Mouse (Mus musculus): ENCODE data around the gene Trpm7. TPM values are rescaled to one million over a fixed set of nuclear protein-coding genes. Genes with fewer than 3 reads are reported as not detected.
A peak's percentile ranks its signal among the peaks of the same experiment; 100 is the strongest.

The Trpm7 gene
- polyA plus RNA-seq (2012; rRNA removed): 27.6 and 28.9 TPM in 2 replicates

DNA sequence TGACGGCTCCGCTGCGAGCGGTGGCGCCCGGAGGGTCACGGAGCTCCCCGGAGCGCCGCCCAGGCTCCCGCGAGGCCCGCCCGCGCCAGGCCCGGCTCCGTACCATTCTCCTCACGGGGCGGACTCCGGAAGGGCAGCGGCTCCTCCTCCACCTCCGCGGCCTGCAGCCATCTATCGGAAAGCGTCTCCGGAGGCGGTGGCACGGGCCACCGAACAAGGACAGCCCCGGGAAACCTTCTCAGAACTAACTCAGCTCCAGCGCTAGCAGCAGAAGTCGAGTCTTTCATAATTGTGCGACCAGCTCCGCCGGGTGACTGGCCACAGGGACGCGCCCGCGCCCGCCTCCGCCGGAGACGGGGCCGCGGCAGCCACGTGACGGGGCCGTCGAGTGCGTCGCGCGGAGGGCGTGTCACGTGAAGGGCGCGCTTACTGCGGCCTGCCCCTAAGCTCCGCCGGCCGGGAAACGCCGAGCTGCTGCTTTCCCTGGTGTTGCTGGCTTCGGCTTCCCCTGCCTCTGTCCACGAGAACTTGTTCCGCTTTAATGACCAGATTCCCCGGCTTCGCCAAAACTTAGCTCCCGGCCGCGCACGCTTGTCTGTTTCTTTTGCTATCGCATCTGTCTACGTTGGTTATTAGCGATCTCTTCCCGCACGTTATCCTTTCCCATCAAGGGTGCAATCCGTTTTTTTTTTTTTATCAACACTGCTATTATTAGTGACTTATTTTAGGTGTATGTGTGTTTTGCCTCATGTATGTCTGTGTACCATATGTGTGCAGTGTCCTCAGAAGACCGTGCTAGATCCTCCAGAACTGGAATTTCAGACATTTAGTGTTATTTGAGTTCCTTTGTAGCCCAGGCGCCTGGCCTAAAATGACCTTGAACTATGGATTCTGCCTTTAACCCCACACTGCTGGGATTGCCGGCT is at the start of gene Trpm7:
TSS of gene Trpm7 (minus strand) at position 360 of the 926 bp plus-strand sequence.
- H3K27ac ChIP-seq (ENCODE audit: insufficient read depth, low read length): peak within 1 kb of the TSS; percentile 89
- H3K4me1 ChIP-seq (ENCODE audit: control insufficient read depth, insufficient read depth, low read length): peaks cover 2% of the 10 kb centered on the region; the same call in 1 of the 2 replicates
- WGBS: under 1% methylated on average over 81 of the region's 81 CpGs
- H3K4me3 ChIP-seq (replicated peaks; ENCODE audit: insufficient read depth, low read depth, low read length): peak within 1 kb of the TSS; percentile 95
- H3K27me3 ChIP-seq (ENCODE audit: control insufficient read depth, insufficient read depth, low read length): no peaks in the 10 kb centered on the region
- TF ChIP-seq POLR2A (IDR thresholded peaks at IDR 0.05; ENCODE audit: borderline replicate concordance, insufficient read depth, low read length): peak; percentile 89
- TF ChIP-seq CTCF (IDR thresholded peaks at IDR 0.05; ENCODE audit: borderline replicate concordance, insufficient read depth, low read depth, low read length): no peak
- DNase-seq: peak; percentile 92 to 93

DNA sequence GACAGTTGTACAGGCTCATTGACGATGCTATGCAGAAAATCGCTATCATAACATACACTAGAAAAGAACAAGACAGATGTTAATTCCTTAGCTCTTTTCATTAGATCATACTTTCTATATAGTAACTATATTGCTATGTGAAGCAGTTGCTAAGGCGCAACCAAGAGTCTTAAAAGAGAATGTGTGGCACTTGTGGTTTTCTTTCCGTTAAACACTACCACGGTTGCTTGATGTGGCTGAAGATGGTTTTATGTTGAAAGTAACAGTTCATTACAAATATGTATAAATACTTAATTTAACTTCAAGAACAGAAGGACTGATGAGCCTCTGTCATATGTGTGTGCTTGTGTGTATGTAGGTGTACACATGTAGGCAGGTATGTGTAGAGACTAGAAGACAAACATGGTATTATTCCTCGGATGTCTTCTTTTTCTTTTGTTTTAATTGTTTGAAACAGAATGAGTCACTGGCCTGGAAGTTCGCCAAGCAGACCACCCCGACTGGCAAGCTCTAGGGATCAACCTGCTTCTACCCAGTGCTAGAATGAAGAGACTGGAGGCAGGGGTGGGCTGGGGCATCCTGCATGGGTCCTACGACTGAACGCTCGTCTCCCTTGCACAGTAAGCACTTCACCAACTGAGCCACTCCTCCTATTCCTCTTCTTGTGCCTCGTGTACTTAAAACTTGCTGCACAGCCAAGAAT is 44.5 kb upstream of the Trpm7 start:
- no peak for TF ChIP-seq POLR2A (IDR thresholded peaks at IDR 0.05; ENCODE audit: borderline replicate concordance, insufficient read depth, low read length)
- TF ChIP-seq CTCF (IDR thresholded peaks at IDR 0.05; ENCODE audit: borderline replicate concordance, insufficient read depth, low read depth, low read length): no peak
- Histone ChIP-seq H3K4me1 (ENCODE audit: control insufficient read depth, insufficient read depth, low read length) (no peaks in the 10 kb centered on the region), H3K27ac (ENCODE audit: insufficient read depth, low read length) (no peak overlapping the region), H3K27me3 (ENCODE audit: control insufficient read depth, insufficient read depth, low read length) (no peaks in the 10 kb centered on the region), H3K4me3 (replicated peaks; ENCODE audit: insufficient read depth, low read depth, low read length) (no peak overlapping the region)
- no peak for DNase-seq
- WGBS: 69% methylated on average over 12 of the region's 12 CpGs

DNA sequence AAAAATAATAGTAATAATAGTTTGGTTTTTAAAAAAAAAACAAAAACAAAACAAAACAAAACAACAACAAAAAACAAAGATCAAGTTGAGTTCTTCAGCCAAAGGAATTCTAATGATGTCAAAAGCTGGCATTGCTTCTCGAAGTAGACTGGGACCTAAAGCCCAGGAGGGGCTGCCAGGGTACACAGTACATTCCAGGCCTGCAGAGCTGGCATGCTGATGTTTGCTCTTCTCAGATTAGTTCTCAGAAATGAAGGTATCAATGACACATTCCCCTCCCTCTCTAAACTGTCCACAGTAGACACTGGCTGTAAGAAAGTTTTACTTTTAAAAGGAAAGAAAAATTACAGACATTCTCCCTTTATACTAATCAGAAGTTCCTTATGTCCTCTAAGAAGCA is 40.2 kb upstream of the Trpm7 start:
- 64% methylated on average over 1 of the region's 1 CpGs for WGBS
- no peak overlapping the region for H3K27ac ChIP-seq (ENCODE audit: insufficient read depth, low read length)
- no peak for DNase-seq
- H3K4me3 ChIP-seq (replicated peaks; ENCODE audit: insufficient read depth, low read depth, low read length): no peak overlapping the region
- H3K4me1 ChIP-seq (ENCODE audit: control insufficient read depth, insufficient read depth, low read length): no peaks in the 10 kb centered on the region
- no peaks in the 10 kb centered on the region for H3K27me3 ChIP-seq (ENCODE audit: control insufficient read depth, insufficient read depth, low read length)
- TF ChIP-seq CTCF (IDR thresholded peaks at IDR 0.05; ENCODE audit: borderline replicate concordance, insufficient read depth, low read depth, low read length): no peak
- no peak for TF ChIP-seq POLR2A (IDR thresholded peaks at IDR 0.05; ENCODE audit: borderline replicate concordance, insufficient read depth, low read length)

DNA sequence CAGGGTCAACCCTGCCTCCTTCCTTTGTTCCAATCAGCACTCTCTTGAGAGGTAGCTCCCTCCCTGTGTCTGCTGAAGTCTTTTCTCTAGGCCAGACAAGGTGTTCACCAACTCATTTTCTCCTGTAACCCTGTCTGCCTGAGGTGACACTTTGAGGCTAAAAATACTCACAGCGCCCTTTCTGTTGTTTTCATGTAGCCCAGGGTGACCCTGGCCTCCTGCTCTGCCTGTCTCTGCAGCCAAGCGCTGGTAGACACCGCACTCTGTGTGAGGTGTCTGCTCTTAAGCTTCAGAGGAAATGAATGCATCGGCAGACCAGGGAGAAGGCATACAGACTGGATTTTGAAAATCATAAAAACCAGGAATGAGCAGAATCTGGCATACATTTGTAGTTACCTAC is 38.1 kb upstream of the Trpm7 start:
- H3K27ac ChIP-seq (ENCODE audit: insufficient read depth, low read length): no peak overlapping the region
- TF ChIP-seq POLR2A (IDR thresholded peaks at IDR 0.05; ENCODE audit: borderline replicate concordance, insufficient read depth, low read length): no peak
- TF ChIP-seq CTCF (IDR thresholded peaks at IDR 0.05; ENCODE audit: borderline replicate concordance, insufficient read depth, low read depth, low read length): no peak
- no peak for DNase-seq
- no peaks in the 10 kb centered on the region for H3K4me1 ChIP-seq (ENCODE audit: control insufficient read depth, insufficient read depth, low read length)
- H3K4me3 ChIP-seq (replicated peaks; ENCODE audit: insufficient read depth, low read depth, low read length): no peak overlapping the region
- H3K27me3 ChIP-seq (ENCODE audit: control insufficient read depth, insufficient read depth, low read length): no peaks in the 10 kb centered on the region
- 60% methylated on average over 4 of the region's 4 CpGs for WGBS

DNA sequence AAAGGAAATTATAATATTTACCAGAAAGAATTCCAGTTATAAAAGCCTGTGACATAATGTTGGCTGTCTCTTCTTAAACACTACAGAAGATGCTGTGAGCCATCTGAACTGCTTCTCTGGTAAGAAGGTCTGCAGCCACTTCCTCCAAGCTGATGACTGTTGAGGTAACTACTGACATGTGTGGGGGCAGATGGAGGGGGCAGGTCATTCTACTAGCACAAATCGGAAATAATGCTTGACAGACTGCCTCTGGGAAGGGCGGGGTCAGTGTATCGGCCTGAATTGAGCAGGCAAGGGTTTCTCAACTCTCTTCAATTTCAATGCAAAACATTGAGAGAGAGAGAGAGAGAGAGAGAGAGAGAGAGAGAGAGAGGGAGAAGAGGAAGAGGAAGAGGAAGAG is 28.1 kb upstream of the Trpm7 start:
- Histone ChIP-seq H3K27me3 (ENCODE audit: control insufficient read depth, insufficient read depth, low read length) (no peaks in the 10 kb centered on the region), H3K4me1 (ENCODE audit: control insufficient read depth, insufficient read depth, low read length) (no peaks in the 10 kb centered on the region), H3K27ac (ENCODE audit: insufficient read depth, low read length) (no peak overlapping the region), H3K4me3 (replicated peaks; ENCODE audit: insufficient read depth, low read depth, low read length) (no peak overlapping the region)
- WGBS: 65% methylated on average over 3 of the region's 3 CpGs
- TF ChIP-seq POLR2A (IDR thresholded peaks at IDR 0.05; ENCODE audit: borderline replicate concordance, insufficient read depth, low read length): no peak
- no peak for TF ChIP-seq CTCF (IDR thresholded peaks at IDR 0.05; ENCODE audit: borderline replicate concordance, insufficient read depth, low read depth, low read length)
- peak in 1 of 2 experiments; percentile 15 for DNase-seq

DNA sequence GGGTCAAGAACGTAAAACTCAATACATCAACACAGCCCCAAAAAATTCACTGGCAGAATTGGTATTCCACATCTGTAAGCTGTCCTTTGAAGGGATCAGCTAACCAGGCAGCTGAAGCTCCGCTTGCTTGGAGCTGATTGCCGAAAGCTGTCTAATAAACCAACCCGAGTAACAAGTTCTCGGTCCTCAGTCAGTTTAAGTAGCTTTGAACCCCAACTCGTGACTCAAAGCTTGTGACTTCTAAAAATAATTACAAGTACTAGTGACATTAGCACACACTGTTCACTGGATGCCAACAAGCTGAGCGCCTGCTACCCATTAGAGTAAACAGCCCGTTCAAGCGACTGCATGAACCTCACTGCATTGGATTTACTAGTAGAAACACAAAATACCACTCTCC is 21.5 kb upstream of the Trpm7 start:
- Histone ChIP-seq H3K27me3 (ENCODE audit: control insufficient read depth, insufficient read depth, low read length) (no peaks in the 10 kb centered on the region), H3K27ac (ENCODE audit: insufficient read depth, low read length) (no peak overlapping the region), H3K4me1 (ENCODE audit: control insufficient read depth, insufficient read depth, low read length) (no peaks in the 10 kb centered on the region), H3K4me3 (replicated peaks; ENCODE audit: insufficient read depth, low read depth, low read length) (no peak overlapping the region)
- no peak for DNase-seq
- TF ChIP-seq POLR2A (IDR thresholded peaks at IDR 0.05; ENCODE audit: borderline replicate concordance, insufficient read depth, low read length) (no peak), CTCF (IDR thresholded peaks at IDR 0.05; ENCODE audit: borderline replicate concordance, insufficient read depth, low read depth, low read length) (no peak)
- 92% methylated on average over 9 of the region's 9 CpGs for WGBS

DNA sequence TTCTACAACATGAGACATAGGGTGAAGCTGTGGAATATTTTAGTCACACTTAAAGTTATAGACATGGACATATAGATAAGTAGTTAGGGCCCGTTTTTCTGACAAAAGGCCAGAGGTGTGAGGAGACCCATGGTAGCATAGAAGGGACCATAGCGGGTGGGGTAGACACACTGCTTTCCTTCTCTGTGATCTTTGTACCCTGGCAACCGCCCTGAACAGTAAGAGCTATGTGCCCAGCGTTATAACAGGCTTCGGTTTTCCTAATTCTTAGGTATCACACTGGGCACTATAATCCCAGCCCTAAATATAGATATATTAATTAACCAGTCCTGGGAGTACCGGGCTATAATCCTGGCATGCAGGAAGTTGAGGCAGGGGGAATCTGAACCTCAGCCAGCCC is 20.9 kb upstream of the Trpm7 start:
- DNase-seq: no peak
- TF ChIP-seq POLR2A (IDR thresholded peaks at IDR 0.05; ENCODE audit: borderline replicate concordance, insufficient read depth, low read length) (no peak), CTCF (IDR thresholded peaks at IDR 0.05; ENCODE audit: borderline replicate concordance, insufficient read depth, low read depth, low read length) (no peak)
- 72% methylated on average over 6 of the region's 6 CpGs for WGBS
- H3K27ac ChIP-seq (ENCODE audit: insufficient read depth, low read length): no peak overlapping the region
- no peak overlapping the region for H3K4me3 ChIP-seq (replicated peaks; ENCODE audit: insufficient read depth, low read depth, low read length)
- no peaks in the 10 kb centered on the region for H3K27me3 ChIP-seq (ENCODE audit: control insufficient read depth, insufficient read depth, low read length)
- H3K4me1 ChIP-seq (ENCODE audit: control insufficient read depth, insufficient read depth, low read length): no peaks in the 10 kb centered on the region
